Mouse (Mus musculus): Measurements from ENCODE around the gene Nsun7.
A peak's percentile ranks its signal among the peaks of the same experiment; 100 is the strongest.
"Not testable (repeated sequence)": the region's sequence is repeated elsewhere in the genome, so short reads cannot be mapped to it uniquely, and the experiment has no call there.

Nsun7 gene

DNA sequence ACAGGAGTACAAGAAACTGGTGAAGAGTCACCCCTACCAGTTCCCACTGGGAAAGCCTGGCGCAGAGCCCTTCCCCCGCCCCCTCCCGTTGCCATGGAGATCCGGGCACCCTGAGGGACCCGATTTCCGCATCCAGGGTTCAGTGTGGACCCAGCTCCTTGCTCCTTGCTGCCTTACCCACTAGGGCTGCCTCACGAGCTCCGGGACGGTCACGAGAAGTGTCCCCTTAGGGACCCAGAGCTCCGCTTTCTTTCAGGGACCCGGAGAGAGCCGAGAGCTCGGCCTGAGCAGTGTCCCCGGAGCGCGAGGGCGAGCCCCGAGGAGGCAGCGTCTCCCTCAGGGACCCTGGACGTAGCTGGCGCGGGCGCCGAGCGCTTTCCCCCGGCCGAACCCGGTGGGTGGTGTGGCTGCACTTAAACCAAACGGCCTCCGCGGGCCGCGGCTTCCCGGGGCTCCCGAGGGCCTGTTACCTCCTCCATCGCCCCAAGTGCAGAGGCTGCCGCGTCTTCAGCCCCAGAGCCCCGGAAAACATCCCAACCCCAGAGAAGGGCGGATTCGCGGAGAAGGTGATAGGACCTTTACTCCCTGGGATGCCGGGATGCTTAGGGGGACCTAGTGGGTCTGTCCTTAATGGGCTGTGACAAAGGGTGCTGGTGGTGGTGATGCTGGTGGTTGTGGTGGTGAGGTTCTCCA is at the start of gene Nsun7:
Nsun7 (plus strand) TSS at position 142 of the 693 bp plus-strand sequence.
- DNase-seq (ENCODE audit: low spot score), result no peak

- DNase-seq (ENCODE audit: low spot score), result no peak
Measured at GRCm38 (mm10) chr5:66214395-66214935, 45.2 kb upstream of the Nsun7 start.

DNA sequence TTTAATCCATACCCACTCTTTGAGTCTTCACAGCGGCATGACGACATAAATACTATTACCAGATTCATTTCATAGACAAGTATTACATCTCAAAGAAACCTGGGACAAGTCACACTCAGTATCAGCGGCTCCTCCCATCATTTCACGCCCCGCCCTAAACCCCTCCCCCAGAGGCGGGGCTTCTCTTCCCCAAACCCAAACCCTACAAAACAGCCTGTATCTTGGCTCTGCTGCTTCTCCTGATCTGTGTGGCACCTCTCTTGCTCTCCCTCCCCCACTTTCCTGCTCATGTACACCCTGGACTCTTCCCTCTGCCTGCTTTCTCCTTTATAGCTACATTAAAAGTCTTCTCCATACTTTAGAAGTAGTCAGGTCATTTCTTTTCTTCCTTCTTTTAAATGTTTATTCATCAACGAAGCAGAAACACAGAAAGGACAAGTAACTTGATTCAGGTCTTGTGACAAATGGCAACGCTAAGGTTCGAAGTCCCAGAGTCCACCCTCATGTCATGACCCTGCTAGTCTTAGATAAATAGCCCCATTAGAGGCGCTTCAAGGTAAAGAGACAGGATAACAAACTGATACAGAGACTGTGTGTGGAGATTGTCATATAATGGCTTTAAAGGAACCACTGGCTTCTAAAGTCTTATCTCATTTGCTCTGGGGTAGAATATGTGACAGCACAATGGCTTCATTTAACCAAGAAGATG is 44.0 kb upstream of the Nsun7 start:
- peak; percentile 21 for DNase-seq (ENCODE audit: low spot score)

DNA sequence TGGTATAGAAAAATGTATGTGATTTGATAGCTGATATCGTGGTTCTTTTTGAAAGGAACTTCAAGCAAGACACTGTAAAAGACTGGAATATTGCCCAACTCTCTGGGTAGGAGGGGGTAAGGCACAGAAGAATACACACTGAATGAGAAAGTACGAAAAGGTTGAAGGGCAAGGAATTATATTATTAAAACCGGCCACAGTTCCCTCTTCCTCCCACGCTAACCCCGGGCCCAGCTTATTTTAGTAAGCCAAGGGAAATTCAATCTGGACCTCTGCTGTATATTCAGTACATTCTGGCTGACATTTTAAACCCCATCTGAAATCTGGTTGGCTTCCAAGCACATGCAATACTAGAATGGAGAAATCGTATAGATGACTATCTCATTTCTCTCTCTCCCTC is 40.0 kb upstream of the Nsun7 start:
- DNase-seq (ENCODE audit: low spot score), result no peak

- DNase-seq (ENCODE audit: low spot score), result no peak
Measured at GRCm38 (mm10) chr5:66220620-66221019, 39.1 kb upstream of the Nsun7 start.

GRCm38 (mm10) chr5:66222916-66223315 is 36.8 kb upstream of the Nsun7 start:
- DNase-seq (ENCODE audit: low spot score), result no peak

DNA sequence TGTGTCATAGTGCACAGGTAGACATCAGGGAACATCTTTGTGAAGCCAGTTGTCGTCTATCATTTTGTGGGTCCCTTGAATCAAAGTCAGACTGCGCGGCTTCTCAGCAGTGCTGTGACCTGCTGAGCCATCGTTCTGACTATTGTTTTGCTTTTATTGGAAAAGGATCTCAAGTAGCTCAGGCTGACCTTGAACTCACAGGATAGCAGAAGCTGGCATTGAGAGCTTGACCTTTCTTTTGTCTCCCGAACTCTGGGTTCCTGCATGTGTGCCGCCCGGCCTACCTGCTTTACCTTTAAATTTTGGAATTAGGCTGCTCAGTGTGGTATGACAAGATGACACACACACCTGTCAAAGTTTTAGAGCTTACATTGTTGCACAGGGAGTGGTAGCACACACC is 33.2 kb upstream of the Nsun7 start:
- no peak for DNase-seq (ENCODE audit: low spot score)

DNA sequence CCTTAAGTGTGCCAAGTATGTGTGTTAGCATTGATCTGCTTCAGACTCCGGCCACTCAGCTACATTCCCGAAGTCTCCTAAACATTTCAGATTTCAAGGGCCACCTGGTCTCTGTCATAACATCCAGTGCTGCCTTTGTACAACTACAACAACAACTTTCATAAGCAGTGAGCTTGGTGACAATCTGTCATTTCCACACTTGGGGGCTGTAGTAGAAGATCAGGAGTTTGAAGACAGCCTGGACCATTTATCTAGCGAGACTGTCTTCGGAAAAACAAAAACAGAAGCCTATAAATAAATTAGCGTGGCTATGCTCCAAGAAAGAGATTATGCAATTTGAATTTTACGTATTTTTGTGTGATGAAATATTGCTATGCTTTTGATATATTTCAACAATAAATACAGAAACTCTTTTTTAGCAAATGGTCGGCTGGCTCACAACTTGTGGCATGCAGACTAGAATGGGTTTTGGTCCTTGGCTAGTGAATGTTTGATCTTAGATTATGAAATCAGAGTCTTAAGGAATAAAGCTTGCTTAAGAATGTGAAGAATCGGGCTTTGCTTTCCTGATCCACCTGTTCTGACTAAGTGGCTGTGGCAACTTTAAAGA is 27.9 kb upstream of the Nsun7 start:
- DNase-seq (ENCODE audit: low spot score), result no peak

- DNase-seq (ENCODE audit: low spot score), result peak; percentile 36
Measured at GRCm38 (mm10) chr5:66232456-66232855, 27.2 kb upstream of the Nsun7 start.

DNA sequence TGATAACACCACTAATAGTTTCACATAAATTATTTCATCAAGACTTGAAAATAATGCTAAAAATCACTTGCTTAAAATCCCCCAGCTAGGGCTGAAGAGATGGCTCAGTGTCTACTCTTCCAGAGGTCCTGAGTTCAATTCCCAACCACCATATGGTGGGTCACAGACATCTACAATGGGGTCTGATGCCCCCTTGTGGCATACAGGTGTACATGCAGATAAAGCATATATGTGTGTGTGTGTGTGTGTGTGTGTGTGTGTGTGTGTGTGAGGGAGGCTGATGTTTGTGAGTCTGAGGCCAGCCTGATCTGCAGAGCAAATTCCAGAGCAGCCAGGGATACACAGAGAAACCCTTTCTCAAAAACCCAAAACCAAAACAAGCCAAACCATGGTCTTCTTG is 17.8 kb upstream of the Nsun7 start:
- DNase-seq (ENCODE audit: low spot score), result no peak

GRCm38 (mm10) chr5:66243467-66243866 is 16.2 kb upstream of the Nsun7 start:
- DNase-seq (ENCODE audit: low spot score), result no peak

DNA sequence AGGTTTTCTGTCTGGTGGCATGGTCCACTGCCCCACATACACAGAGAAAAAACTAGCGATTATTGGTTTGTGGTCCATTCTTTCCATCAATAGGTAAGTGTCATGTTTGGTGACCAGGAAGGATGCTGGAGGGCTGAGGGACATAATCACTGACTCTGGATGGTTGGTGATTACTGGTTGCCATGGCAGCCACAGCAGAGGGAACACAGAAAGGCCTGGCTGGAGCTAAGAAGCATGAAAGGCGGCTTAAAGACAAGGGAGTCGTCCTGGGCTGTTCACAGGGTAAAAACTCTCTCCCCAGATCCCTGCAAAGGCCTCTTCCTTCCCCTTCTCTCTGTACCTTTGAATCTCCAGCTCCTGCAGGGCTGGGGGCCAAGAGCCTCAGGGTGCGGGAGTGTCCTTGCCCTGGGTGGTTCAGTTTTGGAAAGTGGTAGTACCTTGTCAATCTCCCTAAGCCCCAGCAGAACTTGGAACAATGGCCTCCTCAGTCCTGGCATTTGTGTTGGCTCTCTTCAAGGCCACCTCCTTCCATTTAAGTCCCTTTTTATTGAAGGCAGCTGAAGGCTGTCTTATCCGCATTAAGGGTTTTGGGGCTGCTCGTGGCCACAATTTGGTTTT is 15.5 kb upstream of the Nsun7 start:
- DNase-seq (ENCODE audit: low spot score), result no peak

DNA sequence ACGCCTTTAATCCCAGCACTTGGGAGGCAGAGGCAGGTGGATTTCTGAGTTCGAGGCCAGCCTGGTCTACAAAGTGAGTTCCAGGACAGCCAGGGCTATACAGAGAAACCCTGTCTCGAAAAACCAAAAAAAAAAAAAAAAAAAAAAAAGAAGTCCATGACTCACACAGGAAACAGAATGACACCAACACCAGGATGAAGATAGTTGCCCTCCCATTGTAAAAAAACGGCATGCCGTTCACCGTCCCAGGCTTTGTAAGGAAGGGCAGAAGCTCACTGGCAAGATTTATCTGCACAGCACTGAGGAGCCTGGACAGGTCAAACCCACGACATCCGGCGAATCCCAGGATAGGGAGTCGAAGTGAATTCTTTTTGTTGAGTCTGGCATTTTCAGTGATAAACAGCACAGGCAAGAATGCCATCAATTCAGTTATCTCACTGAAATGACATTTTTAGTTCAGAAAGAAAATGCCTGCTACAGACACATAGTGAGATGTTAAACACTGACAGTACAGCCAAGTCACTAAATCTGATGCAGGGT is 13.7 kb upstream of the Nsun7 start:
- no peak for DNase-seq (ENCODE audit: low spot score)

GRCm38 (mm10) chr5:66253219-66253618 is 6.5 kb upstream of the Nsun7 start:
- no peak for DNase-seq (ENCODE audit: low spot score)

DNA sequence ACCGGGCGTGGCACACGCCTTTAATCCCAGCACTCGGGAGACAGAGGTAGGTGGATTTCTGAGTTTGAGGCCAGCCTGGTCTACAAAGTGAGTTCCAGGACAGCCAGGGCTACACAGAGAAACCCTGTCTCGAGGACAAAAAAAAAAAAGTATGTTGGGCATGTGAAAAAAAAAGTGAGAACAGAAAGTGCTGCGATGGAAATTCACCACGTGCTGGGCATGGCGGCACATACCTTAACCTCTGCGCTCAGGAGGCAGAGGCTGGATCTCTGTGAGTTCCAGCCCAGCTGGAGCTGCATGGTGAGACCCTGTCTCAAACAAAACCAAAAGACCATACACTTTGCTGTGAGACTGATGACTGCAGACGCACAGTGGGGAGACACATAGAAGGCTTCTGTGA is 4.7 kb upstream of the Nsun7 start:
- DNase-seq (ENCODE audit: low spot score), result no peak

GRCm38 (mm10) chr5:66259000-66259399 is 697 bp upstream of the Nsun7 start:
- DNase-seq (ENCODE audit: low spot score), result no peak

- DNase-seq (ENCODE audit: low spot score), result not testable (repeated sequence)
Measured at GRCm38 (mm10) chr5:66259431-66259755, 304 bp upstream of the Nsun7 start.

DNA sequence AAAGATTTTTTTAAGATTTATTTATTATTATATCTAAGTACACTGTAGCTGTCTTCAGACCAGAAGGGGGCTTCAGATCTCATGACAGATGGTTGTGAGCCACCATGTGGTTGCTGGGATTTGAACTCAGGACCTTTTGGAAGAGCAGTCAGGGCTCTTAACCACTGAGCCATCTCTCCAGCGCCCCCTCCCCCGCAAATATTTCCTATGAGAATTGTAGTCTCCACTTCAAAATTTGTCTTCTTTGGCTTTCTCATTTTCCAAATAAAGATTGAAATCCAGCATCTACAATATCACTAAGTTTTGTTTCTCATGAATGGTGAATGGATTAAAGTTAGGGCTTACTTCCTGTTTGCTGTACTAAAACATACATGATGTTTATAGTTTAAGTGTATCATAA is 2.8 kb downstream of the Nsun7 start:
- DNase-seq (ENCODE audit: low spot score), result no peak

DNA sequence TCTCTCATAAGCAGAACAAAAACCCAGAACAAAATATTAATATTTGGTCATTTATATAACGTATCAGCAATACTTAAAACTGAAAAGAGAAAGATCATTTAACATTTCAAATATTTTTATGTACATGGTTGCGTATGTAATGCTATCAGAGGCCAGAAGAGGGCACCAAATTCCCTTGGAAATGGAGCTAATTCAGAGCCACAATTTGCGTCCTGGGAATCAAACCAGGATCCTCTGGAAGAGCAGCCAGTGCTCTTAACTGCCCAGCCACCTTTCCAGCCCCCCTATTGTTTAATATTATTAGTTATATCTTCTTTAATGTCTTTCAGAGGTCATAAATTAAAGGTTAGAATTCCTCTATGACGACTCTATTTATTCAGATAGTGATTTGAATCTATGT is 3.7 kb downstream of the Nsun7 start:
- peak; percentile 4 for DNase-seq (ENCODE audit: low spot score)

DNA sequence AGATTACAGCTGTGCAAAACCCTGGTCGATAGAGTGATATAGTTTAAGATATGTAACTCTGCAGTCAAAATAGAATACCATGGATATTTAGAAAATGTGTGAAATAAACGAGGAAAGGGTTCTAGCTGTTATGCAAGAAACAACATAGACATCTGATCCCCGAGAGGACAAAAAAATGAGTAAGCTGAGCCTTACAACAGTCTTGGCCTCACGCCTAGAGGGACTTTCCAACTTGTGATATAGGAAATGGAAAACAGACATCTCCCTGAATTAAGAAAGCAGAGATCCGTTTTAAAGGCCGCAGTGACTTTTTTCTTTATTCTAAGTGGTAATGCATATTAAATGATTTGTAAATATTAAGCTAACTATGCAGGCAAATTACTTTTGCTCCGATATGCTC is 9.9 kb downstream of the Nsun7 start:
- no peak for DNase-seq (ENCODE audit: low spot score)

DNA sequence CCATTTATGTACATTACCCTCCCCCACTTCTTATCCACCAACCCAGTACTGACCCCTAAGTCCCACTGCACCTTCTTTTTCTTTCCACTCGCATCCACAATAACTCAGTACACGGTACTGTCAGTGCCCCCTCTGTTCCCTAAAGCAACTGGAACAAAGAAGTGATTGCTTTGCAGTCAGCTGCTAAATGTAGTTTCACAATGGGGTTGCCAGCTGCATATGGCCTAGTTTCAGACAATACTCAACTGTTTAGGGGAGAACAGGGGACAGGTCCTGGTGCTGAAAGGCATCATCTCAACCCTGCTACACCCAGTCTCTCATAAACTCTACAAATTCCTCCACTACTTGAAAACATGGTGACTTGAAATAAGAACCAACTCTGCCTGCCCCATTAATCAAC is 11.4 kb downstream of the Nsun7 start:
- no peak for DNase-seq (ENCODE audit: low spot score)

DNA sequence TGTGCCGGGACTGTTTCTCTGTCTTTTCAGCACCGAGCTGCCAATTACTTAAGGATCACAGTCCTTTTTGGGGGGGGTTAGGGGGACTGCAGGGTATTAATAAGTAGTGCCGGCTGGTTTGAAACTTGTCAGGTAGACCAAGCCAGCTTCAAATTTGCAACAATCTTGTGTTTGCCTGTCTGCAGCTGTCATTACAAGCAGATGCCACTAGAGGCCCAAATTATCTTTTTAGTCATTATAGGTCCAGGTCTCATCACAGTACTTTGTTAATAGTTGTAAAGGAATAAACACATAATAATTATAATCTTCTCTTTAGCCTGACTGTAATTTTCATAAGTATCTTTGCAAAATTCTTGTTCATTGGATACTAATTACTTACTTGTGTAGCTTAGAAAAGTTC is 14.7 kb downstream of the Nsun7 start:
- no peak for DNase-seq (ENCODE audit: low spot score)

DNA sequence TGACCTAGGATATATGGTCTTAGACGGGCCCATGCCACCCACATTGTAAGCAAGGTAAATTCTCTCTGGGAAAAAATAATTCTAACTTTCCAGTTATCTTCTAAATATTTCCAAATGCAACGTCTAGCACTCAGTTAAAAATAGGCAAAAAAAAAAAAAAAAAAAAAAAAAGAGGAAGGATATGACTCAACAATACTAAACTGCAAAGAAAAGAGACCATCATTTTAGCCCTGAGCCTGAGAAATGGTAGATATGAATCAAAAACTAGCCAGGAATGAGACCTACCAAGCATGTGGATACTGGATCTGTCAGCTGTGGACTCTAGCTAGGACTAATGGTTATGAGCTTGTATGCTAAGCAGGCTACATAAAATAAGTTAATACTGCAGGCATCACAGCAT is 20.0 kb downstream of the Nsun7 start:
- no peak for DNase-seq (ENCODE audit: low spot score)
